Mouse (Mus musculus): ENCODE data around the gene Tnfrsf25. TPM values are rescaled to one million over a fixed set of nuclear protein-coding genes. Genes with fewer than 3 reads are reported as not detected.

Tnfrsf25 gene
- polyA plus RNA-seq, 1 experiment from 2014 or later: 0.12 TPM

GRCm38 (mm10) chr4:152140441-152140840 lies 24.7 kb downstream of the Tnfrsf25 start:
- H3K9ac ChIP-seq (ENCODE audit: low read depth, low read length): no peak overlapping the region
- H3K27ac ChIP-seq (ENCODE audit: low read length): no peak overlapping the region
- no peak for ATAC-seq (ENCODE audit: low read depth)
- no peak overlapping the region for H3K4me3 ChIP-seq (ENCODE audit: low read depth, low read length)
- H3K9me3 ChIP-seq (replicated peaks; ENCODE audit: control insufficient read depth, low read length): no peaks in the 10 kb centered on the region; the same call in 1 of the 2 replicates
- H3K4me1 ChIP-seq (ENCODE audit: control insufficient read depth, low read depth, low read length): peaks cover 12% of the 10 kb centered on the region
- peaks cover 11% of the 10 kb centered on the region; the same call in 1 of the 2 replicates for H3K27me3 ChIP-seq (ENCODE audit: control insufficient read depth, insufficient read depth, low read depth, low read length)
- H3K36me3 ChIP-seq (ENCODE audit: control insufficient read depth, insufficient read depth): no peaks in the 10 kb centered on the region
- 30% methylated on average over 6 of the region's 6 CpGs for WGBS (ENCODE audit: insufficient replicate concordance)
- H3K4me2 ChIP-seq (ENCODE audit: low read depth, low read length): no peak overlapping the region

- WGBS (ENCODE audit: insufficient replicate concordance): 53% methylated on average over 8 of the region's 8 CpGs
- Histone ChIP-seq H3K9me3 (replicated peaks; ENCODE audit: control insufficient read depth, low read length) (no peaks in the 10 kb centered on the region; the same call in 1 of the 2 replicates), H3K4me3 (ENCODE audit: low read depth, low read length) (no peak overlapping the region), H3K4me2 (ENCODE audit: low read depth, low read length) (no peak overlapping the region), H3K27me3 (ENCODE audit: control insufficient read depth, insufficient read depth, low read depth, low read length) (peaks cover 11% of the 10 kb centered on the region; the same call in 1 of the 2 replicates), H3K4me1 (ENCODE audit: control insufficient read depth, low read depth, low read length) (peaks cover 12% of the 10 kb centered on the region), H3K36me3 (ENCODE audit: control insufficient read depth, insufficient read depth) (no peaks in the 10 kb centered on the region), H3K27ac (ENCODE audit: low read length) (no peak overlapping the region), H3K9ac (ENCODE audit: low read depth, low read length) (no peak overlapping the region)
- ATAC-seq (ENCODE audit: low read depth): no peak
These were observed 25.9 kb downstream of the Tnfrsf25 start for GRCm38 (mm10) chr4:152141521-152142135.

GRCm38 (mm10) chr4:152143632-152144031 lies 27.9 kb downstream of the Tnfrsf25 start:
- Histone ChIP-seq H3K4me3 (ENCODE audit: low read depth, low read length) (no peak overlapping the region), H3K27me3 (ENCODE audit: control insufficient read depth, insufficient read depth, low read depth, low read length) (peaks cover 11% of the 10 kb centered on the region; the same call in 1 of the 2 replicates), H3K4me2 (ENCODE audit: low read depth, low read length) (no peak overlapping the region), H3K27ac (ENCODE audit: low read length) (no peak overlapping the region), H3K4me1 (ENCODE audit: control insufficient read depth, low read depth, low read length) (peaks cover 5% of the 10 kb centered on the region), H3K9me3 (replicated peaks; ENCODE audit: control insufficient read depth, low read length) (no peaks in the 10 kb centered on the region; the same call in 1 of the 2 replicates), H3K36me3 (ENCODE audit: control insufficient read depth, insufficient read depth) (no peaks in the 10 kb centered on the region), H3K9ac (ENCODE audit: low read depth, low read length) (no peak overlapping the region)
- no peak for ATAC-seq (ENCODE audit: low read depth)
- 21% methylated on average over 1 of the region's 1 CpGs for WGBS (ENCODE audit: insufficient replicate concordance)

- 46% methylated on average over 10 of the region's 10 CpGs for WGBS (ENCODE audit: insufficient replicate concordance)
- no peak; the same call in 1 of the 2 replicates for ATAC-seq (ENCODE audit: low read depth)
- Histone ChIP-seq H3K4me2 (ENCODE audit: low read depth, low read length) (no peak overlapping the region), H3K9me3 (replicated peaks; ENCODE audit: control insufficient read depth, low read length) (no peaks in the 10 kb centered on the region; the same call in 1 of the 2 replicates), H3K4me1 (ENCODE audit: control insufficient read depth, low read depth, low read length) (no peaks in the 10 kb centered on the region), H3K27ac (ENCODE audit: low read length) (no peak overlapping the region), H3K27me3 (ENCODE audit: control insufficient read depth, insufficient read depth, low read depth, low read length) (peaks cover 14% of the 10 kb centered on the region), H3K4me3 (ENCODE audit: low read depth, low read length) (no peak overlapping the region), H3K36me3 (ENCODE audit: control insufficient read depth, insufficient read depth) (no peaks in the 10 kb centered on the region), H3K9ac (ENCODE audit: low read depth, low read length) (no peak overlapping the region)
These were observed 29.7 kb downstream of the Tnfrsf25 start for GRCm38 (mm10) chr4:152145473-152145872.

DNA sequence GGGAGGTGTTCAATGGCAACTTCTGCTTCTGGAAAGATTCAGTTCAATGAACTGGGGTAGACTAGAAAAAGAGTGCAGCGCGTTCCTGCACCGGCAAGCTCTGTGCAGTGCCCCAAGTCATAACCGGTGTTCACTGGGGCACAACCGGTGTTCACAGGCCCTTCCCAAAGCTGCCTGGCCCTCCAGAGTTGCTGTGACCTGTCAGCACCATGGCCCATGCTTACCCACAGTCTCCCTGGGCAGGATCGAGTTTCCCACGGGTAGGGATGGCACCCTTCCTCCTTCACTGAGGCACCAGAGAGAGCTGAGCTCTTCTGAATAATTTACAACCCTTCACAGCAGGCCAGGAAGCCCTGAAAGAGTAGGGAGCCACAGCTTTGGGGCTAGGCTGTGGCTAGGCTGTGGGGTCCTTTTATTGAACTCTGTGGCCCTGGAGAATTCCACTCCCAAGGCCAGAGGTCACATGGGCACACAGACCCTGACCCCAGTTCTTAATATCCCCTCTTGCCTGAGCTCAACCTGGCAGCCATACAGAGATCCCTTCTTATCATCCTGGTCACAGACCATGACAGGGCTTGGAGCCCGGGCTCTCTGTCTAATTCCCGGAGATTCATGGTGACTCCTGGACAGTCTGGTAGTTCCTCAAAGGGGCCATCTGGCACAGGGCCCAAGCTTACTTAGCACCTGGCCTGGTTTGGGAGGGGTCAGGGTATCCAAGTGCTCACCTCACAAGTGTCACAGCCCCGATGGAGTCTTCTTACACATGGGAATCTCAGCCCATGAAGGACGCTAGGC lies 30.5 kb downstream of the Tnfrsf25 start:
- H3K9me3 ChIP-seq (replicated peaks; ENCODE audit: control insufficient read depth, low read length): no peaks in the 10 kb centered on the region; the same call in 1 of the 2 replicates
- no peaks in the 10 kb centered on the region for H3K36me3 ChIP-seq (ENCODE audit: control insufficient read depth, insufficient read depth)
- no peak for ATAC-seq (ENCODE audit: low read depth)
- 54% methylated on average over 11 of the region's 11 CpGs for WGBS (ENCODE audit: insufficient replicate concordance)
- no peak overlapping the region for H3K27ac ChIP-seq (ENCODE audit: low read length)
- H3K4me1 ChIP-seq (ENCODE audit: control insufficient read depth, low read depth, low read length): no peaks in the 10 kb centered on the region
- no peak overlapping the region for H3K4me2 ChIP-seq (ENCODE audit: low read depth, low read length)
- no peak overlapping the region for H3K9ac ChIP-seq (ENCODE audit: low read depth, low read length)
- no peak overlapping the region for H3K4me3 ChIP-seq (ENCODE audit: low read depth, low read length)
- peaks cover 12% of the 10 kb centered on the region for H3K27me3 ChIP-seq (ENCODE audit: control insufficient read depth, insufficient read depth, low read depth, low read length)

- Histone ChIP-seq H3K4me3 (ENCODE audit: low read depth, low read length) (no peak overlapping the region), H3K4me2 (ENCODE audit: low read depth, low read length) (no peak overlapping the region), H3K27me3 (ENCODE audit: control insufficient read depth, insufficient read depth, low read depth, low read length) (peaks cover 36% of the 10 kb centered on the region), H3K9me3 (replicated peaks; ENCODE audit: control insufficient read depth, low read length) (no peaks in the 10 kb centered on the region), H3K9ac (ENCODE audit: low read depth, low read length) (no peak overlapping the region), H3K4me1 (ENCODE audit: control insufficient read depth, low read depth, low read length) (peaks cover 15% of the 10 kb centered on the region), H3K27ac (ENCODE audit: low read length) (no peak overlapping the region), H3K36me3 (ENCODE audit: control insufficient read depth, insufficient read depth) (no peaks in the 10 kb centered on the region)
- no peak for ATAC-seq (ENCODE audit: low read depth)
- WGBS (ENCODE audit: insufficient replicate concordance): 39% methylated on average over 4 of the region's 4 CpGs
These were observed 34.8 kb downstream of the Tnfrsf25 start for GRCm38 (mm10) chr4:152150546-152150945.

DNA sequence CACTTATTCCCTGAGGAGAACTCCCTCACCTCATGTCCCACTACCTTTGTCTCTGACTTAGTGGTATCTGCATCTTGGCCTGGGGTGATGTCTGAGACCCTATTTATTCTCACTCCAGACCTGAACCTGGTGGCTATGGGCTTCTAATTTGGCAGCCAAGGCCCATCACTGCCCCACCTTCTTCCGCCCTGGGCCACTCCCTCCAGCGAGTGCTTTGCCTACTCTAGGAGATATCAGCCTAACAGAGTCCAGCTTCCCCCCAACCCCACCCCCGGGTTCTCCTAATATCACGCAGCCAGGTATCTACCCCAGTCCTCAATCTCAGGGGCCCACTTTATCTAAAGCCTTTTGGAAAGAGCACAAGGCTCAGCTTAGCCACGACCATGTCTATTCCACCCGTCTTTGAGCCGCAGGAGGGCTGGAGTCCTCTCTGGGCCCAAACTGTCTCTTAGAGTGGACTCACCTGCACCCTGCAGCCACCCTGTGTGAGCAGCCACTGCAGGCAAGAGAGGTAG lies 35.8 kb downstream of the Tnfrsf25 start:
- Histone ChIP-seq H3K36me3 (ENCODE audit: control insufficient read depth, insufficient read depth) (no peaks in the 10 kb centered on the region), H3K27ac (ENCODE audit: low read length) (no peak overlapping the region), H3K9me3 (replicated peaks; ENCODE audit: control insufficient read depth, low read length) (no peaks in the 10 kb centered on the region), H3K4me3 (ENCODE audit: low read depth, low read length) (peak overlapping the region; percentile 47), H3K27me3 (ENCODE audit: control insufficient read depth, insufficient read depth, low read depth, low read length) (peaks cover 36% of the 10 kb centered on the region), H3K9ac (ENCODE audit: low read depth, low read length) (no peak overlapping the region; the same call in 1 of the 2 replicates), H3K4me2 (ENCODE audit: low read depth, low read length) (peak overlapping the region; percentile 60), H3K4me1 (ENCODE audit: control insufficient read depth, low read depth, low read length) (peaks cover 15% of the 10 kb centered on the region)
- ATAC-seq (ENCODE audit: low read depth): no peak
- WGBS (ENCODE audit: insufficient replicate concordance): 10% methylated on average over 7 of the region's 7 CpGs

- WGBS (ENCODE audit: insufficient replicate concordance): under 1% methylated on average over 56 of the region's 57 CpGs
- H3K36me3 ChIP-seq (ENCODE audit: control insufficient read depth, insufficient read depth): no peaks in the 10 kb centered on the region
- H3K4me1 ChIP-seq (ENCODE audit: control insufficient read depth, low read depth, low read length): peaks cover 15% of the 10 kb centered on the region
- H3K9ac ChIP-seq (ENCODE audit: low read depth, low read length): peak within 1 kb of the TSS; percentile 34
- no peak within 1 kb of the TSS for H3K27ac ChIP-seq (ENCODE audit: low read length)
- peak; percentile 77 for ATAC-seq (ENCODE audit: low read depth)
- peaks cover 36% of the 10 kb centered on the region for H3K27me3 ChIP-seq (ENCODE audit: control insufficient read depth, insufficient read depth, low read depth, low read length)
- H3K4me3 ChIP-seq (ENCODE audit: low read depth, low read length): peak within 1 kb of the TSS; percentile 47
- peak within 1 kb of the TSS; percentile 60 for H3K4me2 ChIP-seq (ENCODE audit: low read depth, low read length)
- H3K9me3 ChIP-seq (replicated peaks; ENCODE audit: control insufficient read depth, low read length): no peaks in the 10 kb centered on the region
These were observed 36.3 kb downstream of the Tnfrsf25 start, which contains the start of gene Espn for GRCm38 (mm10) chr4:152151966-152152544. TSS of gene Espn (minus strand) at chr4:152152371.

Data from liver, embryonic 16.5 days (tissue).